Mouse (Mus musculus): ENCODE measurements around the gene Adora2a. TPM values are rescaled to one million over a fixed set of nuclear protein-coding genes. Genes with fewer than 3 reads are reported as not detected.
A peak's percentile ranks its signal among the peaks of the same experiment; 100 is the strongest.
"Not testable (repeated sequence)": the region's sequence is repeated elsewhere in the genome, so short reads cannot be mapped to it uniquely, and the experiment has no call there.

The Adora2a gene
- total RNA-seq, 1 experiment from 2014 or later = 6.9 TPM

DNA sequence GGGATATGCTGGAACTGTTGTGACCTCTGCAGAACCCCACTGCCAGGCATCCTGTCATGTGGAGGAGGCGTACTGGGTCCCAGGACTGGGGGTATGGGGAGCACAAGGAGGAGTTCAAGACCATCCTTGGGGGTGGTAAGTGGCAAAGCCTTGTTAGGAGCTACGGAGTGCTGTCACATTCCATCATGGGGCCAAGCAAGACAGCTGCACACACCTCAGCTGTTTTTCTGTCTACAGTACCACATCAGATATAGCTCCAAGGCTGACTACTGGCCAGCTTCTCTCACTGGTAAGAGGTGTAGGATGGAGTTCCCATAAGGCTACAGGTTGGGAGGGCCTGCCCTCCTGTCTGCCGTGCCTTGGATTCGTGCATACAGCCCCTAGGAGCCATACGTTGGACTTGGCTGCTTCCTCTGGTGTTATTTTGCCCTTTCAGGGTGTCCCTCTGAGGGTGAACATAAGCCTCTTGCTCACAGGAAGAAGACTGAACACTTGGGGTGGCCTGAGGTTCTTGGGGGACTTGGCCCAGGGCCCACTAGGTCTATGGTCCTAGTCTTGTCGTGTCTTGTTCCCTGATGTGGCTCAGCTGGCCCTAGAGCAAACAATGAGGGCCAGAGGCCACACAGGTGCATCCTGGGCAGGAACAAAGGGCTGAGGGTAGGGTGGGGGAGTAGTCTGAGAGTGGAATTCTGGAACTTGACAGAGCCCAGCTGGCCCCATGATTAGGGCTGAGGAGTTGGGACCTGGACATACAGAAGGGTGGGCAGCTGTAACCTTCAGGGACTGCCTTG lies 2.3 kb upstream of the Adora2a start:
- peak; percentile 62 for DNase-seq

GRCm38 (mm10) chr10:75315756-75316155 lies 921 bp upstream of the Adora2a start:
- DNase-seq = no peak

DNA sequence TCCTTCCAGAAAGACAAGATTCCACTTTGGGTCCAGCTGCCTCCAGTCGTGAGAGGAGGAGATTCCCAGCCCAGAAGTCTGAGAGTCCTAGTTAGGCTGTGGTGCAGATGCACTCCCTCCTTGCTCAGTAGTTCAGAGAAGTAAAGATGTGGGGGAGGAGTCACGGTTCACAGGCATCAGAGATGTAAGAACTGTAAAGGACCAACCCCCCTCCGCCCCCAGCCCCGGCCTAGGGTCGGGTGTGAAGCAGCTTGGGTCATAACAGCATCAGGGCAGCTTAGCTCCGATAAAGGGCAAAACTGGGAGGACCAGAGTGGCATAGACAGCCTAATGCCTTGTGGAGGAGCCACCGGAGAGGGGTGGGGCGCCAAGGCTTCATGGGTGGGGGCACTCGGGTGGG lies 205 bp upstream of the Adora2a start:
- no peak for DNase-seq

DNA sequence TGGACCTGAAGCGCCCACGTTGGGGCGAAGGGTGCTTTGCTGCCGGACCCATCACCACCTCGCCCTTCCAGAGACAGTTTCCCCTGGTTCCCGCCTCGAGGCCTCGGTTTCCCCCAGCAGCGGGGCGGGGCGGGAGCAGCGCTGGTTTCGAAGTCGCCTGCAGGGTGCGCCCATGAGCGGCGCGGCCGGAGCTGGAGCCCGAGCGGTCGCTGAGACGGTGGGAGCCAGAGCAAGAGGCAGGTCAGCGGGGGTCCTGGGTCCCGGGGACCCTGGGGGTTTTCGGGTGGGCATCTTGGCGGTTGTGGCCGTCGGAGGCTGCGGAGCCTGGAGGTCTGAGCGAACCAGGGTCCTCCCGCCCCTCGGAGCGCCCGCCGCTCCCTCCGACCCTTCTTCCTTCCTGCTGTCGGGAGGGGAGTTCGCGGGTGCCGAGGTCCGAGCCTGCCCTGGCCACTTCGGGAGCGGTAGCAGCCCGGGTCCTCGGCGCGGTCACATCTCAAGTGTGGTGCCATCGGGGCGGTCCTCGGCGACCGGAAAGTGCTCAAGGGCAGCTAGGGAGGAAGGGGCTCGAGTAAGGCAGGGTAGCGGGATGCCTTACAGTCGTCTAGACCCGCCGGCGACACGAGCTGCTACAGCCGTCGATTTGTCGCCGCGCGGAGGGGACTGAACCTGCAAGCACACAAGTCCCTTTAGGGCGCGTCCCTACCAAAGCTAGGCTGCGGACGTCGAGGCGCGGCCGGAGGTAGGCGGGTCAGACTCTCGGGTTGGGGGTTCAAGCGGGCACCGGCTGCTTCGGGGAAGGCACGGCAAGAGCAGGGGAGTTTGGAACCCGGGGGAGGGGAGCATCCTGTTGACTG lies 458 bp downstream of the Adora2a start:
- peak; percentile 79 for DNase-seq

GRCm38 (mm10) chr10:75318206-75318605 lies 1.5 kb downstream of the Adora2a start:
- DNase-seq = no peak

DNA sequence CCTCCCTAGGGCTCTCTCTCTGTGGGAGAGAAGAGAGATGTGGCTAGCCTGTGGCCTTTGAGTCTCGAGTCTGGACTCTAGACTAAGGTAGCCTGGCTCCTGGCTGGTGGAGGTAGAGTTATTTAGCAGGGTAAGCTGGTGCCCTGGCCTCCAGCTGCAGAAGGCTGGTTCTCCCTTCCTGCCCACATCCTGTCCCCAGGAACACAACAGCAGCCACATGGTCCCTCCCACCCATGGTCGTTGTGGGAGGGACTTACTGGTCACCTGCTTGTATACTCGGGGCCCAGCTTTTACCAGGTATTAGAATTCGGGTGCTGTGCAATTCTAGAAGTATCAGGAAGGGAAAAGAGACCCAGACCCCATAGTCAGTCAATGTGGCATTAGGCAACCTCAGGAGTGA lies 3.6 kb downstream of the Adora2a start:
- DNase-seq = no peak

DNA sequence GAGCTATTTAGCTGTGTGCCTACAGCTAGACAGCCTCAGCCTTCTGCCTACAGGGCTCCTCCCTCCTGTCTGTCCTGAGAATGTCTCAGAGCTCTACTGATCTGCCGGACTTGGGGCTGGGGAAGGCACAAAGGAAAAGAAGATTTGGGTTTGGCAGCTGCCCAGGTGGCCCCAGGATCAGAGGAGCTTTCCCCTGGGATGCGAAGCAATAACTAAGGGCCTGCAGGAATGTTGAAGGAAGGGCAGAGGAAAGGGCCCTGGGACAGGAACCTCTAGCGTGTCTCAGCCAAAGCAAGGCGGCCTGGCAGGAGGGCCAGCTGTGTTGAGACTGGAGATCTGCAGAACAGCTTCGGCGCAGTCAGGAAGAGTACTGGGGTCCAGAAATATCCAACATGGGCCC lies 6.3 kb downstream of the Adora2a start:
- DNase-seq = no peak

- no peak for DNase-seq
Observed at GRCm38 (mm10) chr10:75323986-75324385, 7.3 kb downstream of the Adora2a start.

DNA sequence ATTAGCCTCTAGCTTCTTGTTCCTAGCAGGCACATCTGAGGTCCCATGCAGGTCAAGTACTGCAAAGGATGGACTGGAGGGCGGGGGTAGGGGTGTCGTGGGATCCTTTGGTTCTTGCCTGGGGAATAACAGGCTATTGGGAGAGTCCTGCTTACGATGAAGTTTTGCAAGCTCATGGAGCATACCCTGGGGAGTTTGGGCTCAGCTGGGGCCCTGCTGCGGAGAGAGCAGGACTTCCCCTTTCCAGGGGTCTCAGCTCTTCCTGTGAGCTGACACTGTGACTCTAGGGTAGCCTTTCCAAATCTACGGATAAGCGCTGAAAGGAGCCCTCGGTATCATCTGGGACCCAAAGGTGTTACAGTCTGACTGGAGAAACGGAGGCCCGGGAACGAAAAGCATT lies 7.7 kb downstream of the Adora2a start:
- DNase-seq = no peak

DNA sequence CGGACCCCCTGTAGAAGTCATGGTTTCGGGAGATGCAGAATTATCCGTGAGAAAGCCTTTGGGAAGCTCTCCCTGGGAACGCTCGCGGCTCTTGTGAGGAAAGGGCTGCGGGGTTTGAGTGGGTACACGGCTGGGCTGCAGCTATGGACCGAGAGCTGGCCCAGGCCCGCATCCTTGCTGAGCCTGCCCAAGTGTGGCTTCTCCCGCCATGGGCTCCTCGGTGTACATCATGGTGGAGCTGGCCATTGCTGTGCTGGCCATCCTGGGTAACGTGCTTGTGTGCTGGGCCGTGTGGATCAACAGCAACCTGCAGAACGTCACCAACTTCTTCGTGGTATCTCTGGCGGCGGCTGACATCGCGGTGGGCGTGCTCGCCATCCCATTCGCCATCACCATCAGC lies 9.1 kb downstream of the Adora2a start:
- no peak for DNase-seq

- peak; percentile 75 for DNase-seq
Observed at GRCm38 (mm10) chr10:75326553-75326952, 9.9 kb downstream of the Adora2a start.

DNA sequence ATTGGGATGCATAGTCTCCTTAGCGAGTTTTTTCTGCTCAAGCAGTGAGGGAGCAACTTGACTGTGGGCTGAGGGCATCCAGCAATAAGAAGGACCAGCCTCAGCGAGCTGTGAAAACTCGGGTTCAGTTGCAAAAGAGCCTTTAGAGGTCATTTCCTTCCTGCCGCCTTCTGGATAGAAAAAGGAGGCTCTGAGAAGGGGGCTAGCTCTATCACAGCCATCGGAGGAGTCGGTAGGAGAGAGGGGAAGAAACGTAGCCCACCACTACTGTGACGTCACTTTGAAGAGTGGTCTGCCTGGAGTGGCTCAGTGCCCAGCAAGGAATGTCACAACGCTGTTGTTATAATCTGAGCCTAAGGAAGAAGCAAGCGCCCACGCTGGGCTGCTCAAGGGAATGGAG lies 10.4 kb downstream of the Adora2a start:
- no peak for DNase-seq

- no peak for DNase-seq
Observed at GRCm38 (mm10) chr10:75328201-75328704, 11.6 kb downstream of the Adora2a start.

DNA sequence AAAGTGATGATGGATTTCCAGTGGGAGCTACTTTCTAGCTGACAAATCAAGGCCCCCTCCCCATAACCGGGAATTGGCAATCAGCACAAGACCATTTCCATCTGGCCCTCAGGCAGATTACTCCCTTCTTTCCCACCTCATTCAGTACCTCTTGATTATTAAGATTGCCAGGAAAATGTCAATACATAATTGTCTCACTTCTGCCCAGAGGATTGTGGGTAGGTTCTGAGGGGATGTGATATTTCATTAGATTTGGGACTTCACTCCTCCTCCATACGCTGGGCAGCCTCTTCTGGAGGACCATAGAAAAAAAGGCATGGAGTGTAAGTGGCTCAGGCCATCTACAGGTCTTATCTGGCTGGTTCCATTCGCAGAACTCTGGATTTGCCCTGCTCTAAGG lies 15.6 kb downstream of the Adora2a start:
- DNase-seq = no peak

DNA sequence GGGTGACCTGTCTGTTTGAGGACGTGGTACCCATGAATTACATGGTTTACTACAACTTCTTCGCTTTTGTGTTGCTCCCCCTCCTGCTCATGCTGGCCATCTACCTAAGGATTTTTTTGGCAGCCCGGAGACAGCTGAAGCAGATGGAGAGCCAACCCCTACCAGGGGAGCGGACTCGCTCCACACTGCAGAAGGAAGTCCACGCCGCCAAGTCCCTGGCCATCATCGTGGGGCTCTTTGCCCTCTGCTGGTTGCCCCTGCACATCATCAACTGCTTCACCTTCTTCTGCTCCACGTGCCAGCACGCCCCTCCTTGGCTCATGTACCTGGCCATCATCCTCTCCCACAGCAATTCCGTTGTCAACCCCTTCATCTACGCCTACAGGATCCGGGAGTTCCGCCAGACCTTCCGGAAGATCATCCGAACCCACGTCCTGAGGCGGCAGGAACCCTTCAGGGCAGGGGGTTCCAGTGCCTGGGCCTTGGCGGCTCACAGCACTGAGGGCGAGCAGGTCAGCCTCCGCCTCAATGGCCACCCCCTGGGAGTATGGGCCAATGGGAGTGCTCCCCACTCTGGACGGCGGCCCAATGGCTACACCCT lies 16.6 kb downstream of the Adora2a start:
- DNase-seq = no peak

- peak; percentile 4 for DNase-seq
Observed at GRCm38 (mm10) chr10:75334175-75334574, 17.5 kb downstream of the Adora2a start.

DNA sequence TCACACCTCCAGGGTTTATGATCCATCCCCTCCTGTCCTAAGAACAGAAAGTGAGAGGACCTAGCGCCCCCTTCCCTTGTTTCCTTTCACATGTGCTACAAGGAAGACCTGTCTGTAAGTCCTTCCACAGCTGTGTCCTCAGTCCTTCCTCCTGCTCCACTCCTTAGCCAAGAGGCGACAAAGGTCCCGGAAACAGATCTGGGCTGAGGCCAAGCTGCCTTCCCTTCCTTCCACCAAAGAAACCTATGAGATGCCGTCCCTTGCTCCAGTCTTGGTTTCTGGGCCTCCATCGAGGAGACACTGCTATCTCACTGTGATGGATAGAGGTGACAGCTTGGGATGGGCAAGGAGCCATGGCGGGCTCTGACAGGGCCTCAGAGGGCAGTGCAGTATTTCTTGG lies 18.4 kb downstream of the Adora2a start:
- DNase-seq = peak; percentile 46

DNA sequence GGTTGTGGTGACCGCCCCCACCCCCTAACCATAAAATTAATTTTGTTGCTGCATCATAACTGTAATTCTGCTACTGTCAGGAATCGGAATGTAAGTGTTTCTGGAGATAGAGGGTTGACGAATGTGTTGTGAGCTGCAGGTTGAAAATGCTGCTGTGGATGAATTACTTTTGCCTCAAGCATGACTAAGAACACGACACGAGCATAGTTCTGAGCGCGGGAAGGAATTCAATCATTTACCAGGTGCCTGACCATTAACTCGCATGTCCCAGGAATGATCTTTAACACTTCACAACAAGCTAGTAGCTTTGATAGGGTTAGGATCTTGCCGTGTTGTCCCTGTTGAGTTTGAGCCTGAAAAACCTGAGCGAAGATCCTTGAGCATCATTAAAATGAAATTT lies 20.6 kb downstream of the Adora2a start:
- no peak for DNase-seq

GRCm38 (mm10) chr10:75338852-75339251 lies 22.2 kb downstream of the Adora2a start:
- DNase-seq = no peak

DNA sequence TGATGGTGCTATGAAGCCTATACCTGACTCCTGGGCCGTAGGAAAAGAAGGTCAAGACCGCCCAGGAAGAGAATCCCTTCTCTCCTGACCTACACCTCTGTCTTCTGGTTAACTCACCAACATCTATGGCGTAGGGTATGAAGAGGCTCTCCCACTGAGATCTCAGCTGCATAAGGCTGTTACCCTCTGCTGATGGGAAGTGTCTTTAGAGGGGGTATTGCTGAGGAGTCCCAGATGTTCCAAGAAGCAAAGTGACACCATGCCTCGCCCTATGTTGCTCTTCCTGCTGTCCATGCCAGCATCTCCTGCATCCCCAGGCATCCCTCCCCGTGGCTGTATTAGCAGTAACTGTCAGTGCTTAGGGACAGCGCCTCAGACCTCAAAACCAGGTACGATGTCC lies 22.7 kb downstream of the Adora2a start:
- DNase-seq = no peak

DNA sequence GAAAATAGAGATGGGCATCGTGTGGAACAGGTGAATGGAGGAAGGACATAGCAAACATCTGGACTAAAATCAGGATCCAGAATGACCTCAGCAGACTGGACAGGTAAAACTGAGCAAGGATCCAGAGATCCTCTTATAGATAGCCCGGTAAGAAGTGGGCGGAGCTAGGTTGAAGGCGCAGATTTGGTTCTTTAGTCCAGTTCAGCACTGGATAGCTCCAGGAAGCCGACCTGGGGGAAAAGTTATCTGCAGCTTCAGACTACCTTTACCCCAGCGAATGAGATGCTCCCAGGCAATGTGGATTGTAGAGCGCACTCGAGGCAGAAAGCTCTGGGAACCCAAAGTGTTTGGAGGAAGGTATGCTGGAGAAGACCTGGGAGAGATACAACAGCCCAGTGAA lies 25.3 kb downstream of the Adora2a start:
- DNase-seq = no peak

GRCm38 (mm10) chr10:75344563-75344962 lies 27.9 kb downstream of the Adora2a start:
- not testable (repeated sequence) for DNase-seq

DNA sequence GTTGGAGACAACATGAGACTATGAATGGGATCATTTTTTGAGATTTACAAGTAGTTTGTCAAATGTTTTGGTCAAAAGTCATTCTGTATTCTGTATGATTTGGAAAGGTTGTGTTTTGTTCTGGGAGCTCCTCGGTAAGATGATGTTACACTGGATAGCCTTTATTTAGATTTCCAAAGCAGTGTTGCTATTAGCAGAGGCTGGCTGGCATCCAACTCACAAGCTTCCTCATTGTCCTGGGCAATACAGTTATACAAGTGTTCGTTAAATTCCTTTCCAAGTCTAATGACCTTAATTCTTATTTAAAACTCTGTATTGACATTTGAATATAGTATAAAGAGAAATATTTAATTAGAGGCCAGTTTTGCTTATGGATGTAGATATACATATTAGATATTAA lies 28.6 kb downstream of the Adora2a start:
- no peak for DNase-seq
